Mouse (Mus musculus) testis, adult 2 months (tissue): ENCODE measurements around the gene Nol10. TPM values are rescaled to one million over a fixed set of nuclear protein-coding genes. Genes with fewer than 3 reads are reported as not detected.

Experiments
- H3K27ac ChIP-seq: fragments of 200-500 bp; 2 replicates; pipeline ENCODE4 v1.5.1; 2012; ENCODE audit warnings: low read depth, low read length; ENCODE audit not compliant: control insufficient read depth, insufficient read depth
- H3K27me3 ChIP-seq: fragments of 200-500 bp; 2 replicates; pipeline ENCODE4 v1.6.1; 2012; ENCODE audit warnings: mild to moderate bottlenecking, low read length, moderate library complexity; ENCODE audit not compliant: control insufficient read depth, insufficient read depth
- H3K36me3 ChIP-seq: fragments of 200-500 bp; 2 replicates; pipeline ENCODE4 v1.6.1; 2012; ENCODE audit warnings: mild to moderate bottlenecking, low read length; ENCODE audit not compliant: control insufficient read depth, insufficient read depth
- H3K4me1 ChIP-seq: fragments of 200-500 bp; 2 replicates; pipeline ENCODE4 v1.6.1; 2012; ENCODE audit warnings: low read length; ENCODE audit not compliant: control insufficient read depth, insufficient read depth
- H3K4me3 ChIP-seq: fragments of 200-500 bp; 2 replicates; pipeline ENCODE4 v1.5.1; 2012; ENCODE audit warnings: low read depth, mild to moderate bottlenecking, low read length, moderate library complexity, mixed read lengths; ENCODE audit not compliant: control insufficient read depth
- CTCF ChIP-seq: fragments of 200-500 bp; IDR thresholded peaks from 2 replicates; pipeline ENCODE4 v1.5.1; 2012; ENCODE audit warnings: low read depth, mild to moderate bottlenecking, inconsistent platforms, low read length, moderate library complexity; ENCODE audit not compliant: control insufficient read depth, insufficient read depth, insufficient replicate concordance
- POLR2A ChIP-seq: fragments of 200-500 bp; IDR thresholded peaks from 2 replicates; pipeline ENCODE4 v1.6.1; 2012; ENCODE audit warnings: low read depth, mild to moderate bottlenecking, inconsistent platforms, low read length, moderate library complexity; ENCODE audit not compliant: control insufficient read depth
- polyA plus RNA-seq: library from polyadenylated mRNA; depleted of rRNA; stranded (reverse); fragments of >200 nt; gene quantifications from 2 replicates; pipeline ENCODE4 v1.2.3, GENCODE M21; 2012

Gene Nol10
- polyA plus RNA-seq, 1 experiment: 3.8 TPM

GRCm38 (mm10) chr12:17430578-17430977, 82.3 kb downstream of the Nol10 start:
- no peak for TF ChIP-seq POLR2A
- TF ChIP-seq CTCF: no peak
- no peak overlapping the region for H3K4me3 ChIP-seq
- no peak overlapping the region for H3K27ac ChIP-seq
- no peaks in the 10 kb centered on the region for H3K4me1 ChIP-seq
- H3K36me3 ChIP-seq: no peaks in the 10 kb centered on the region; the same call in 1 of the 2 replicates
- H3K27me3 ChIP-seq: no peaks in the 10 kb centered on the region

- Histone ChIP-seq H3K36me3 (no peaks in the 10 kb centered on the region; the same call in 1 of the 2 replicates), H3K27ac (no peak overlapping the region), H3K4me1 (no peaks in the 10 kb centered on the region), H3K4me3 (no peak overlapping the region), H3K27me3 (no peaks in the 10 kb centered on the region)
- TF ChIP-seq CTCF (no peak), POLR2A (no peak)
These were observed 82.9 kb downstream of the Nol10 start for GRCm38 (mm10) chr12:17431166-17431565.

GRCm38 (mm10) chr12:17431812-17432332, 83.6 kb downstream of the Nol10 start:
- no peaks in the 10 kb centered on the region; the same call in 1 of the 2 replicates for H3K36me3 ChIP-seq
- H3K27ac ChIP-seq: no peak overlapping the region
- no peak overlapping the region for H3K4me3 ChIP-seq
- no peaks in the 10 kb centered on the region for H3K4me1 ChIP-seq
- no peaks in the 10 kb centered on the region for H3K27me3 ChIP-seq
- no peak for TF ChIP-seq POLR2A

GRCm38 (mm10) chr12:17433712-17434111, 85.5 kb downstream of the Nol10 start:
- Histone ChIP-seq H3K36me3 (no peaks in the 10 kb centered on the region; the same call in 1 of the 2 replicates), H3K4me1 (no peaks in the 10 kb centered on the region), H3K4me3 (no peak overlapping the region), H3K27me3 (no peaks in the 10 kb centered on the region), H3K27ac (no peak overlapping the region)
- TF ChIP-seq POLR2A (no peak), CTCF (no peak)

- H3K27ac ChIP-seq: no peak overlapping the region
- no peaks in the 10 kb centered on the region for H3K27me3 ChIP-seq
- no peaks in the 10 kb centered on the region for H3K4me1 ChIP-seq
- no peak overlapping the region for H3K4me3 ChIP-seq
- no peak for TF ChIP-seq CTCF
- TF ChIP-seq POLR2A: no peak
- no peaks in the 10 kb centered on the region for H3K36me3 ChIP-seq
These were observed 88.2 kb downstream of the Nol10 start for GRCm38 (mm10) chr12:17436471-17436870.

GRCm38 (mm10) chr12:17440251-17440651, 92.0 kb downstream of the Nol10 start:
- no peaks in the 10 kb centered on the region for H3K36me3 ChIP-seq
- no peak overlapping the region for H3K4me3 ChIP-seq
- TF ChIP-seq CTCF: no peak
- no peak for TF ChIP-seq POLR2A
- no peaks in the 10 kb centered on the region for H3K27me3 ChIP-seq
- H3K27ac ChIP-seq: no peak overlapping the region
- H3K4me1 ChIP-seq: no peaks in the 10 kb centered on the region; the same call in 1 of the 2 replicates

GRCm38 (mm10) chr12:17441495-17441894, 93.2 kb downstream of the Nol10 start:
- Histone ChIP-seq H3K27ac (no peak overlapping the region), H3K4me3 (no peak overlapping the region), H3K36me3 (no peaks in the 10 kb centered on the region), H3K27me3 (no peaks in the 10 kb centered on the region), H3K4me1 (no peaks in the 10 kb centered on the region; the same call in 1 of the 2 replicates)
- TF ChIP-seq POLR2A: no peak

GRCm38 (mm10) chr12:17444406-17444805, 96.1 kb downstream of the Nol10 start:
- Histone ChIP-seq H3K4me1 (no peaks in the 10 kb centered on the region; the same call in 1 of the 2 replicates), H3K27ac (no peak overlapping the region), H3K27me3 (no peaks in the 10 kb centered on the region), H3K36me3 (no peaks in the 10 kb centered on the region), H3K4me3 (no peak overlapping the region)
- TF ChIP-seq CTCF: no peak
- no peak for TF ChIP-seq POLR2A
